Mouse (Mus musculus): ENCODE measurements at regions not wholly inside any gene's neighbourhood (a gene's known extent, or its start where the extent isn't known, plus 50 kb on each side); places are given as distances from the start of the nearest gene placed in this dataset.

DNA sequence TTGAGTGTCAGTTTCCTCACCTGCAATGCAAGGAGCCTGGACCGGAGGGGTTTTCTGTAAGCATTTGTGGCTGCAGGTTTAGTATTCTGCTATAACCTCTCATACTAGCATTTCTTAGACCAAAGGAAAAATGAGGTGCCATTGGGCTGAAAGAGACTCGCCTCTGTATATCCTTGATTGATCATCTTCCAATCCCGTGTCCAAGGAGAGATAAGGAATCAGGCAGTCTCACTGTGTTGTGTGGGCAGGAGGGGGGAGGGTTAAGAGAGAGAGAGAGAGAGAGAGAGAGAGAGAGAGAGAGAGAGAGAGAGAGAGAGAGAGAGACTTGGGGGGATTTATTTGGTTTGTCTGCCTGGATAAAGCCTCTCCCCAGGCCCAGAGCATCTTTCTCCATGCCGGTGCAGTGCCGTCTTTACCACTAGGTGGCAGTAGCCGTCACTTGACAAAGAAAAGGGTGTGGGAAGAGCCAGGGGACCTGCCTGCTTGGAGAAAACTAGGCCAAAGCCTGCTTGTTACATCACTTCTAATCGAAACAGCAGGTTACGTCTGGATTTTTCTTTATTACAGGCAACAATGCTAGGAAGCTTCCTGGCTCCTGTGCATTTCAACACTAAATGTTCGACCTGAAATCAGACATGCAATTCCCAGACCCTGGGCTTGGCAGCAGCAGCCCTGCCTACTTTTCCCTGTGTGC, 56.1 kb upstream of the Ces5a start:
- peak; percentile 3 for DNase-seq (ENCODE audit: low spot score)

DNA sequence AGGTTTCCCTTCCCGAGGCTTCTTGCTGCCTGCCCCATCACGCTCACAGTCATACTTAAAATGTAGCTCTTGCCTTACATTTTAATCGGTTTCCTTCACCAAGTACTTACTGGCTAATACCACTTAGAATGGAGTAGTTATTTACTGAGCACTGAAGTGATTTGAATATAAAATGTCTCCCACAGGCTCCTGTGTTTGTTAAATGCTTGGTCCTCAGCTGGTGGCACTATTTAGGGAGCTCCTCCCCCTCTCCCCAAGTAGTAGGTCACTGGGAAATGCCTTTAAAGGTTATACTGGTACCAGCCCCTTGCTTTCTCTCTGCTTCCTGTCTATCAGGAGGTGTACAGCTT, 56.6 kb upstream of the Ces5a start:
- DNase-seq (ENCODE audit: low spot score), result no peak

GRCm38 (mm10) chr8:93598613-93599121, 63.0 kb upstream of the Ces5a start:
- DNase-seq (ENCODE audit: low spot score), result no peak

GRCm38 (mm10) chr8:93599306-93599705, 63.7 kb upstream of the Ces5a start:
- no peak for DNase-seq (ENCODE audit: low spot score)

DNA sequence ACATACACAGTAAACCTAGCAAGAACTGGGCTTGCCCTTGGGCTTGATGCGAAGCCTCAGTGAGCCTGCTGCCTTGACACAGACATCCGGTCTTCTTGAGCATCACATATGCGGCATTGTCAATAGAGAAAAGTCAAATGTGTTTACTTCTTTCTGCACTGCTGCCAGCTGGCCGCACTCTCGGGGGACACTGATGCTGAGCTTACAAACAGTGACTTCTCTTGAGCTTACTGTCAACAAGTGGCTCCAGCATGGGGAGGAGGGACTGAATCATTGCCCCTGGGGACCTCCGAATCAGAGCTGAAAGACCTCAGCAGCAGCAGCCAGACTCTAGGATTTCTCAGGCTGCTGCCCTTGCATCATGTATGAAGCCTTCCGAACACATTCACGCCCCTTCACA, 64.1 kb upstream of the Ces5a start:
- no peak for DNase-seq (ENCODE audit: low spot score)

GRCm38 (mm10) chr8:93626807-93627526, 91.3 kb upstream of the Ces5a start:
- no peak for DNase-seq (ENCODE audit: low spot score)

DNA sequence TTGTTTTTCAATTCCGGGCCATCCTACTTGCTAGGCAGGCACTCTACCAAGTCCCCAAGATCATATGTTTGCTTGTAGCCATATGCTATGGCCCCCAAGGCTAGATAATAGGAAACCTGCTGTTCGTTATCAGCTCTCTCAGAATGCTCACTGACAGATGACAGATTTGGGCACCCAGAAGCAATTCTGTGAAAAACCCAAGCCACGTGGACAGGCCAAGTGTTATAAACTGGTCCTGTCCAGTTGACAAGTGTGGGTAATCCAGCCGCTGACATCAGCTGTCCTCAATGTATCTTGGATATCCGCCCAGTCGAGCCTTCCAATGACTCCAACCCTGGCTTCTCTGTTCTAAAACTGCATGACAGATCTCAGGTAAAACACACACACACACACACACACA, 92.0 kb upstream of the Ces5a start:
- no peak for DNase-seq (ENCODE audit: low spot score)

GRCm38 (mm10) chr8:93632896-93633295, 97.3 kb upstream of the Ces5a start:
- no peak for DNase-seq (ENCODE audit: low spot score)

GRCm38 (mm10) chr8:93642770-93643169, 107.1 kb upstream of the Ces5a start:
- no peak for DNase-seq (ENCODE audit: low spot score)

DNA sequence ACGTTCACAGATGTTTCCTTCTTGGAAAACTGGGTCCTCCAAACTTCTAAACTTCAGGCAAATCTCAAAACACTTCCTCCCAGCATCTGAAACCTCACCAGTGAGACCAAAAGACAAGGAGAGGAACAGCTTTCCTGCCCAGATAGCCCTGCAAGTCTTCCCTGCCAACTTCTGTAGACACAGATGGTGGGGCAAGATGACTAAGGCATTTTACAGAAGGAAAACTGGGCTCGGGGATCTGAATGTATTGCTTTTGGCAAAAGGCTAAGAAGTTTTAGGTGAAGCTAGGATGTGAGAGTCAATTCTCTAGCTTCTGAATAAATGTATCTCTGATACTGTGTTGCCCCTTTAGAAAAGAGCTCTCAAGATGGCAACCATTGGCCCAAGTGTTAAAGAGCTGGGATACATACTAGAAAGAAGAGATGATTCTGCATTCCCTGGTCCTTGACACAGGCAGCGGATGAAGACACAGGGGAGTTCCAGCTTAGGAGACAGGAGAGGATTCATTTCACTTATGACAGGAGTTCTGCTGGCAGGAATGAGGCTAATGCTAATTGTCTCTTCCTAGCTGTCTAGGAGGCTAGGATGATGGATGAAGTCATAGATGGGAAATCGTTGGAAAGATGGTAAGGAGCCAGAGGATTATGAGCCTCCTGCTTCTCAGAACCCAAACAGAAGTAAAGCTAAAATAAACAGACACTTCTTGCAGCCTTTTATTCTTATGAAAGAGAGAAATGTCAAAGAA, 108.0 kb upstream of the Ces5a start:
- no peak for DNase-seq (ENCODE audit: low spot score)

DNA sequence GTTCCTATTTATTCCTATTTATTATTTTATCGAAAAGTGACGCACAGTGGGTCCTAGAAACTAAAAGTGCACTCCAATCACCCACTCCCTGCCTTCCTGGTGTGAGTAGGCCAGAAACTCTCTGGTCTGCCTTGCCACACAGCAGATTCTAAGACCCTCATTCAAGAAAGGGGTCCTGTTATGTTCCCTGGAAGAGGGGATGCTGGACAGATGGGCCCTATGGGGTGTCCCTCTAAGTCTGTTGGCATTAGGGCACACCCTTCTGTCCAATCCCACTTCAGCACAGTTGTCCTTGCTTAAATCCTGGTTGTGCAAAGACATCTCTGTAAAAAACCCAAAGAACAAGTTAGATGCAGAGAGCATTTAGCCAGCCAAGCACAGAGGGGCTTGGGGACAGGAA, 117.8 kb upstream of the Ces5a start:
- no peak for DNase-seq (ENCODE audit: low spot score)

- DNase-seq (ENCODE audit: low spot score), result no peak
Observed at GRCm38 (mm10) chr8:93653913-93654705, 118.5 kb upstream of the Ces5a start.

GRCm38 (mm10) chr8:93655752-93656151, 120.1 kb upstream of the Ces5a start:
- DNase-seq (ENCODE audit: low spot score), result no peak

- DNase-seq (ENCODE audit: low spot score), result peak; percentile 27
Observed at GRCm38 (mm10) chr8:93661739-93662138, 126.1 kb upstream of the Ces5a start.

DNA sequence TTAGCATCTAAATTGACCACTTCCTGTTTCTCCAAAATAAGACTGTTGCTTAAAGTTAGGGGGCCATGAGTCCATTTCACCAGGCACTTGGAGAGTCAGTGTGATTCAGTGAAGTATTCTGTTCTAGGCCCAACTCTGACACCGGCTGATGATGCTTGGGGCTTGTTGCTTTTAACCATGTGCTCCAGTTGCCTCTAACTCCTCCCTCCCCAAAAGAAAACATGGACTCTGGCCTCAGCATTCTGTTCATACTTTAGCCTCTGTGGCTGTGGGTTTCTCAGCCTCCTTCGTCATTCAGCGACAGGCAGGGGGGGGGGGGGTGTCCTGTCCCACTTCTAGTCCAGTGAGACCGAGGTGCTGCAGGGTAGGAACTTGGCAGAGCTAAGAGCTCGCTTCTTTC, 126.6 kb upstream of the Ces5a start:
- no peak for DNase-seq (ENCODE audit: low spot score)

DNA sequence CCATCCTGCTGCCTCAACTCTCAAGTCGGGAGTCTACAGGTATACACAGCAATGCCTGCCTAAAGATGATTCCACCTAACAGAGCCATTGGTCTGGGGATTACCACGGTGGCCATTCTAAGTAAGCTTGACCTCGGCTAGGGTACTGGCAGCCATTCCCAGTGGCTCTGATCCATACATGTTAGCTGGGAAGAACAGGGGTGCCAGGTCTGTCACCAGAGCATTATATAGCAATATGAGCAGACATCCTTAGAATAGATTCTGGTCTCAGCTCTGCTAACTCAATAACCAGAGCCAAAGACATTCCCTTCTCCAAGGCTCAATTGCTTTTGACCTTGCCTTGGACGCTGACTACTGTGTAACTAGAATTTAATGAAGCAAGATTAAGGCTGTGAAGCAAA, 128.2 kb upstream of the Ces5a start:
- DNase-seq (ENCODE audit: low spot score), result no peak

DNA sequence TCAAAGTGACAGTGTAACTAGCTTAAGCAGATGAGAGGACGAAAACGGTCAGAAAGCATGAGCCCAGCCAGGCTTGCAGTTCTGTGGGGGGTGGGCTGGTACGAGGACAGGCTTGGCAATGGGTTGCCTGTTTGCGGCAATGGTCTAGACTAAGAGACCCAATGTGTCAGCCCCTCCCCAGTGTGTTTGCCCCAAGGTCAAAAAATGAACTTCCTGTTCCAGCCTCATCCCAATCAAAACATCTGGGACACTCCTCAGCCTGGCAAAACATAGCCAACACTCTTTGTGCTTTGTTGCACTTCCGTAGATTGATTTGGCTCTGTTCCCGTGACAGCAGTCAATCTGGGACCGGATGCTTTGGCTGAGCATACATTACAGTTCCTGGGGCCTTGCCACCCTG, 132.7 kb upstream of the Ces5a start:
- no peak for DNase-seq (ENCODE audit: low spot score)

DNA sequence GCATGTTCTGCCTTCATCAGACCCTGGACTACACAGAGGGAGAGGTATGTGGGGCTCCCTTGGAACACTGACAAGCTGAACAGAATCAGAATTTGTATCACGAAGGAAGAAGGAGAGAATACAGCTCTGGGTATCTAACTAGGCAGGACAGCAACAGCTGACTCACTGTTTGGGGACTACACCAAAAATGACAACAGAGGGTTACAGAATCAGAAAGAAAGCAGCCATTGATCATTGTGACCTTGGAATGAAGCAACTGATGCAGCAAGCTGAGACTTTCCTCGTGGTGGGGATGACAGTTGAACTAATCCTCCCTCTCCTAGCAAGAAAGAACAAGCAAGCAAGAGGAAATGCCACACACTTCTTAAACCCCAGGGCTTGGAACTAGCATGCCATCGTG, 135.0 kb upstream of the Gnao1 start:
- DNase-seq (ENCODE audit: low spot score), result no peak

DNA sequence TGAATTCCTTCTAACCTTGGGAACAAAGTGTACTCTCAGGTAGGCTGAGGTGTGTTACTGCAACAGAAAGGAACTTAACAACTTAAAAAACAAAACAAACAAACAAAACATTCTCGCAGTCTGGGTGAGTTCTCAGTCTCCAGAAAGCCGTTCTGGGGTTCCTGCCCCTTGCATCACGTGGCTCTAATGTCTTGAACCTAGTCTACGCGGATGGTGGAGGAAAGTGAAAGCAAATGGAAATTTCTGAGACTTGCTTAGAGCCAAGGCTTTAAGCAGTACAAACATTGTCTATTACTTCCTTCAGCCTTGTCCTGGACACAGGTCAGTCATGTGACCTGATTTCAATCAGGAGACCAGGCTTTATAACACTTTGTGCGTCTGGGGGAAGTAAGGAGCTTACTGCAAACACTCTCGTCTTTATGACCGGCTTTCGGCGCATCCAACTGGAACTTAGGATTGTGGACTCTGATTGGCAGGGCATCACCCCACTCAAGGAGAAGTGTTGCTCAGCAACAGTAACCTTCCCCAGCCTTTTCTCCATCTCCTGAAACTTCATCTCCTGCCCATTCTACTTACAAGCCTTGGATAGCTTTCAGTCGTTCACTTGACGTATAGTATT, 125.9 kb upstream of the Gnao1 start:
- no peak for DNase-seq (ENCODE audit: low spot score)

- no peak for DNase-seq (ENCODE audit: low spot score)
Observed at GRCm38 (mm10) chr8:93684392-93684791, 125.4 kb upstream of the Gnao1 start.

DNA sequence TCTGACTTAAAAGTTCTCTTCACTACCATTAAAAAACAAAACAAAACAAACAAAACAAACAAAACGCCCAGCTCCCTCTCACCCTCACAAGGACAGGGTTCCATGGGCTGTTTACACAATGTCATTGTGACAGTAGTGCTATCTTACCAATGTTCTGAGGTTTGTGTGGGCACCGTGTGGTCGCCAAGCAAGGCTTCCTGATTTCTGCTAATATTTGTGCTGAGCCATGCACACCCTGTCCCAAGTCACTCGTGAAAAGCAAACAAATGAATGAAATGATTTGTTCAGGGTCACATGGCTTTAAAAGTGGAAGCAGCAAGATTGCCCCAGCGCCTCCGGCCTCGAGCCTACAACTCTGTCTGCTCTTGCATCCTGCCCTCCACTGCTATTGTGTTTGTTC, 120.9 kb upstream of the Gnao1 start:
- DNase-seq (ENCODE audit: low spot score), result no peak
